Mouse (Mus musculus) spleen, adult 2 months (tissue): Measurements from ENCODE around the gene Uba3. TPM values are rescaled to one million over a fixed set of nuclear protein-coding genes. Genes with fewer than 3 reads are reported as not detected.

ENCODE experiments used
- DNase-seq, 2 experiments: peaks; one replicate each; pipeline versions ENCODE4 v3.0.0 to v3.0.0-alpha.2; 2012 to 2021; ENCODE audit warnings: low spot score in 2 of 2, low read depth in 1 of 2
- H3K27ac ChIP-seq: fragments of 200-500 bp; 2 replicates; pipeline ENCODE4 v1.5.1; 2012; ENCODE audit warnings: low read length, inconsistent platforms; ENCODE audit not compliant: insufficient read depth
- H3K27me3 ChIP-seq: fragments of 200-500 bp; 2 replicates; pipeline ENCODE4 v1.6.1; 2012; ENCODE audit warnings: mild to moderate bottlenecking, moderate library complexity, low read length, inconsistent platforms; ENCODE audit not compliant: control insufficient read depth, insufficient read depth
- H3K36me3 ChIP-seq: fragments of 200-500 bp; 2 replicates; pipeline ENCODE4 v1.6.1; 2012; ENCODE audit warnings: mild to moderate bottlenecking, low read length, inconsistent platforms; ENCODE audit not compliant: control insufficient read depth, insufficient read depth
- H3K4me1 ChIP-seq: fragments of 200-500 bp; 2 replicates; pipeline ENCODE4 v1.6.1; 2011; ENCODE audit warnings: inconsistent platforms; ENCODE audit not compliant: control insufficient read depth, insufficient read depth, insufficient read length
- H3K4me3 ChIP-seq: fragments of 200-500 bp; 2 replicates; pipeline ENCODE4 v1.5.1; 2011; ENCODE audit warnings: mild to moderate bottlenecking, inconsistent platforms; ENCODE audit not compliant: insufficient read depth, insufficient read length; ENCODE audit errors: extremely low read depth
- CTCF ChIP-seq: fragments of 200-500 bp; IDR thresholded peaks from 2 replicates; pipeline ENCODE4 v1.5.1; 2011; ENCODE audit warnings: mild to moderate bottlenecking, inconsistent platforms; ENCODE audit not compliant: insufficient read depth, insufficient read length, insufficient replicate concordance; ENCODE audit errors: extremely low read depth
- POLR2A ChIP-seq: fragments of 200-500 bp; IDR thresholded peaks from 2 replicates; pipeline ENCODE4 v1.6.1; 2011; ENCODE audit warnings: low read depth, low read length, inconsistent platforms
- WGBS: fragments of 180-500 bp; shearing (Covaris S2); methylation state at CpG from one replicate; pipeline ENCODE4 v1.1.7; 2018; 5-methylcytosine and 5-hydroxymethylcytosine counted together
- polyA plus RNA-seq: library from polyadenylated mRNA; depleted of rRNA; stranded (reverse); fragments of >200 nt; gene quantifications from 2 replicates; pipeline ENCODE4 v1.2.3, GENCODE M21; 2012; rRNA removed

Gene Uba3
- polyA plus RNA-seq, 1 experiment, result 4.0 TPM

DNA sequence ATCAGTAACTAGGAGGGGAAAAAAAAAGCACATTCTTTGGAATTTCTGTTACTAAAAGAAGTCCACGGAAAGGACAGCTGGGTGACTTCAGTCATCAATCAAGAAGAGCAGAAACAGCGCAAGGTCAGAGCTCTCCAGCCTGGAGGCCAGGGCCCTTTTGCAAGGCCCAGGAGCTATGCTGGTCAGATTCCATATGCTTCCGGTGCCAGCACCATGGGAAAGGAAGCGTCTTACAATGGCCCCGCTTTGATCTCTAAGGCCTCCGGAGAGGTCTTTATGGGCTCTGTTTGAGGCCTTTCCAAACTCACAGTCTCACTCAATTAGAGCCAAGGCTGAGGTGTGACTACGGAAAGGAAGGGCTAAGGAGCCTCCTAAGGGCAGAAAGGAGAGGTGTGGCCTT, 61.1 kb downstream of the Uba3 start:
- 90% methylated on average over 7 of the region's 7 CpGs for WGBS
- Histone ChIP-seq H3K4me3 (no peak overlapping the region), H3K27ac (no peak overlapping the region), H3K4me1 (peaks cover 4% of the 10 kb centered on the region; the same call in 1 of the 2 replicates), H3K36me3 (peaks cover 5% of the 10 kb centered on the region), H3K27me3 (no peaks in the 10 kb centered on the region)
- TF ChIP-seq CTCF (no peak), POLR2A (no peak)
- DNase-seq, result no peak

DNA sequence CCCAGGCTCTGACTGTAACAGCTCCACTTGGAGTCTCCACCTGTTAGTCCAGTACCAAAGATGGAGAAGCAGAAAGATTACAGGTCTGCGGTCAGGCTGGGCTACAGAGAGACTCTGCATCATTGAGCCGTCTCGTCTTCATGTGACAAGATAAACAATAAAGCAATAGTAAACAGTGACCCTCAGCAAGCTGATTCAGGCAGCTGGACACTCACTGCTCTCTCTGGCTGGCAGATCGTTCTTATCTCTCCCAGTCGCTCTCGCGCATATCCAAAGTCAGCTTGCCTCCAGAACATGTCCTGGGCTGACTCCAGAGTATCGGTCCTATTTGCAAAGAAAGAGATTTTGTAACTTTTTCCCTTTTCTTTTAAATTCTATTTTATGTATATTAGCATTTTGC, 62.8 kb downstream of the Uba3 start:
- no peak for DNase-seq
- Histone ChIP-seq H3K4me1 (no peaks in the 10 kb centered on the region), H3K36me3 (peaks cover 5% of the 10 kb centered on the region), H3K27ac (no peak overlapping the region), H3K27me3 (no peaks in the 10 kb centered on the region), H3K4me3 (no peak overlapping the region)
- no peak for TF ChIP-seq POLR2A
- TF ChIP-seq CTCF, result no peak
- 91% methylated on average over 8 of the region's 8 CpGs for WGBS

DNA sequence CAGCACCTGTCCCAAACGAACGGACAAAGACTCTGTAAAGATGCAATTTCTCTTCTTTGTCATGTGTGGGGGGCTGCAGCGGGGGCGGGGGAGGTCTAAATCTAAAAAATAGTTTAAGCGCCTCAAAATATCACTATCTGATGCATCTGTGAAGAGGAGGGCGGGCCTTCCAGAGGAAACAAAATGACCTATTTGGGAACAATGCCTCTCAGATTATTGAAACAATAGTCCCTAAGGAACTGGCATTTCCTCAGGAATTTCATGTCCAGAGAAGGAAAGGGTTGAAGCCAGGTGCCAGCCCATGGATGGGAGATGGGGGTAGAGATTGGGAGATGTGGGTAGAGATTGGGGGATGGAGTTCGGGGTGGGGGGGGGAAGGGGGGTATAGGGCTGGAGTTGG, 63.6 kb downstream of the Uba3 start:
- TF ChIP-seq CTCF, result no peak
- TF ChIP-seq POLR2A, result no peak
- Histone ChIP-seq H3K36me3 (peaks cover 5% of the 10 kb centered on the region), H3K27ac (no peak overlapping the region), H3K27me3 (no peaks in the 10 kb centered on the region), H3K4me3 (no peak overlapping the region), H3K4me1 (no peaks in the 10 kb centered on the region)
- WGBS, result 89% methylated on average over 7 of the region's 7 CpGs
- DNase-seq, result no peak

Other genes with a start within 250 kb of the Uba3 start
- gene Fam19a4, start 145.2 kb downstream of the Uba3 start, polyA plus RNA-seq, result not detected in 2 replicates
- gene Eogt, start 56.5 kb downstream of the Uba3 start, polyA plus RNA-seq, result 3.7 and 6.2 TPM in 2 replicates
- gene Tmf1, start 26.5 kb downstream of the Uba3 start, polyA plus RNA-seq, result 2.4 and 2.5 TPM in 2 replicates
- 52.9 and 53.4 TPM in 2 replicates for gene Arl6ip5, start 5.0 kb upstream of the Uba3 start, polyA plus RNA-seq
- not detected in 2 replicates for gene Lmod3, start 47.1 kb upstream of the Uba3 start, polyA plus RNA-seq